Mouse (Mus musculus) heart, postnatal 10 days (tissue): ENCODE measurements at regions not wholly inside any gene's neighbourhood (a gene's known extent, or its start where the extent isn't known, plus 50 kb on each side); places are given as distances from the start of the nearest gene placed in this dataset.

Experiments
- DNase-seq, 2 experiments: peaks; one replicate each; pipeline ENCODE4 v3.0.0; 2021
- intact Hi-C: fragments of 180-260 bp; cut with DNase I; formaldehyde crosslinking; loops from one replicate; pipeline ENCODE4 v1.15.1; 2025

DNA sequence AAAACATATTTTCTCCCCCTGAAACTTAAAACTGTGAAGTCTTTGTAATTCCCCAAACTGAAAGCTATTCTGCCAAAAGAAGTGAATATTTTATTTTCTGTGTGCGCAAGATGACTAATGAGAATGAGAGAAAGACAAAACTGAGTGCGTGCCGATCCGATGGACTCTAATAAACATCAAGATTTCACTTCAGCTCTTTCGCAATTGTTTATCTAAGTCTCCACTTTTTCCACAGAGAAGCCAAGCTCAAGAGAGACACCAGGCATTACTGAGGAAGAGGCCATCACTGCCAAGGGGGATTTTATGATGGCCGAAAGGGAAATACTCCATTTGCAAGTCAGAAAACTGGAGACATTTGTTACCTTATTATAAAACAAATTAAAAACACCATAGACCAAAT is 55.0 kb upstream of the Uqcrfs1 start:
- intact Hi-C loops, result loop anchor here (5.0 kb wide), 1 partner anchor 127 kb away; no protein-coding TSS in a partner anchor
- DNase-seq, result no peak

DNA sequence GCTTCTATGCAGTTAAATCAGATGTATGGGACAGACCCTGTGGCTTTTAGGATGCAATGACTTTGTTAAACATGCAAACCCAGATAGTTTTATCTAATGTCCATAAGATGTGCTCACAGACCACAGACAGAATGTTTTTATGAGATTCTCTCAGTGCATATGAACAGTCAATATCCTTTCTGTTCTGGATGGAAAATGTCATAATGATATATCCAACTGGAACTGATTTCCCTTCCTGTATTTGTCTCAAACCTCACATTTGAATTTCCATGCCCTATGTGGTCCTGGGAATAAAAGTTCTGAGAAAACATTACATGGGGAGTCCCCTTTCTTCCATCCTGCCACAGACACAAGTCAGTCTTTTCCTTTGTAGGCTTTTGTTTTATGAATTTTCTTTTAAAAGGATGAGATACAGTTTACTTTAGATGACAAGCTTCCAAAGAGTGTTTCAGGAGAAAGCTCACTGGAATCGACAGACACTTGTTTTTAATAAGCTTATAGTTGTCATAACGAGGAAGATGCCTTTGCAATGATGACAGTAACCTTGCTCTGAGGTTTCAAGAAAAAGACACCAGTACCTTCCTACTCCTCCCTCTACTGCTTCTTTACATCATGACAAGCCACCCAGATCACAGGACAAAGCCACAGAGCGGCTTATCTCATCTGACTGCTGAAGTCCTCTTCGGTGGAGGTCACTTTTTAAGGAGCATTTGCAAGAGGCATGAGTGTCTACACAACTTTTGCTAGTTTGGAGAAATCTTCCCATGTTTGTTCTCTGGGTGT is 55.7 kb upstream of the Uqcrfs1 start:
- intact Hi-C loops, result loop anchor here (5.0 kb wide), 1 partner anchor 126 kb away; no protein-coding TSS in a partner anchor
- DNase-seq, result no peak

DNA sequence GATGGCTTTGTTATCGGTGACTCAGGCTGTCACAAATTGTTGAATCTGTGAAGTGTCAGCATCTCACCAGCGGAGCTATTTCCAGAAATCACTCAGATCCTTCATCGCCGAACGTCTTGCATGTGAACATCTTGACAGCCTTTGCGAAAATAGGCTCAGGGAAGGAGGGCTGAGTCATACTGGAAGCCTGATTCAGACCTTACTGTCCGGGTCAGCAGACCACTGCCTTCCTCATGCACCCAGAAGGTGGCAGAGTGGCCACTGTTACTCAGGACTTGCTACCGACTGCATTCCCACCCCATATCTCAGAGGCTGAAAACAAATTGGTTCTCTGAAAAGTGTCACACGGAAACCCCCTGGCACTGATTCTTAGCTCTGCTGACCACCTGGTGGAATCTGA is 55.9 kb upstream of the Dusp22 start:
- DNase-seq, result peak; percentile 36 to 38
- intact Hi-C loops, result loop anchor here (5.0 kb wide), 1 partner anchor 123 kb away; no protein-coding TSS in a partner anchor

DNA sequence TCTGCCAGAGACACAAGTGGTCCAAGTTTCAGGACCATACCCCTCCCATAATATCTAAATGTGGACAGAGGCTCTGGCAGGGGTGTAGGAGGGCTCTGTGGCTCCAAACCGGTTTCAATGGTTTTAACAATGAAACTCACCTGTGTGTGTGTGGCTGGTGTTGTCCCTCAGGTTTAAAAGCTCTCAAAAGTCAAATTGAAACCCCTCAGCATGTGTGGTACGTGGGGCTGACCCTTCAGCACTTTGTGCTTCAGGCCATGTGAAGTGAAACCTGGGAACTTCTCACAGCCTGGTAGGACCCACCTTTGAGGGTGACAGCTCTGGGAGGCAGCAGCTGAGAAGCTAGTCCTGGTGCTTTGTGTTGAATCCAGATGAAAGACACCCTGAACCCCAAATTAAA is 52.5 kb upstream of the Dusp22 start:
- DNase-seq, result no peak
- intact Hi-C loops, result no loop called here

DNA sequence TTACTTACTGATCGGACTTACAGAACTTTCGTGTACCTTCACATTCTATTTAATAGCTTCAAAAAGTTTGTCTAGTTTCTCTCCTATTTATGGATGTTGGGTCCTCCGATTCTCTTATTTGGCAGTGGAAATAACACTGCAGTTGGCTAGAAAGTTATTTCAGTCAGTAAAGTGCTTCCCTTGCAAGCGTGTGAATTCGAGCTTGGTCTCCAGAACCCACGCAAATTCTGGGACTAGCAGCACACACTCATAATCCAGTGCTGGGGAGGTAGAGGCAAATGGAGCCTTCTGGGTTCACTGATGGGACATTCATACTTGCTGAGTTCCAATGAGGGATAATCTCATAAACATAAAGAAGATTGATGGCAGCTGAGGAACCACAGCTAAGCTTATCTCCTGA is 51.9 kb upstream of the Dusp22 start:
- DNase-seq, result no peak
- intact Hi-C loops, result no loop called here

DNA sequence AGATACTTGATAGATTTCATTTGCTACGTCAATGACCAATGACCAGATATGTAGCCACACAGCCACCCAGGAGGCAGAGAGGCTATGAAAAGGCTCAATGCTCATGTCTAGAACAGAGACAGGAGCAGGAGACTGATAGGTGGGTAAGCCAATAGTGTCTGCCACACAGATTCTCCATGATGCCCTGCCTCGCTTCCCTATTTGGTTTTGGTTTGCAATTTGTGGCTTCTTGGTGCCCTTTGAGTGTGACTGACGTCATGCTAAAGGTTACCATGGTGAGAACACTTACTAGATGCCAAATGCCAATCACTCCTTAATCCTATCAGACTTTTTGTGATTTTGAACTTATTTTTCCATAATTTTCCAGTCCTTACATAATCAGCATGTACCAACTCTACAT is 50.0 kb upstream of the Dusp22 start:
- intact Hi-C loops, result no loop called here
- DNase-seq, result no peak
